Mouse (Mus musculus) liver, embryonic 14.5 days (tissue): ENCODE data around the gene Sox4.

ENCODE experiments used
- CTCF ChIP-seq: IDR thresholded peaks from 2 replicates; pipeline ENCODE4 v1.5.1; 2016; ENCODE audit warnings: antibody characterized with exemption, low read depth, control low read depth
- EP300 ChIP-seq: IDR thresholded peaks from 2 replicates; pipeline ENCODE4 v1.6.1; 2016; ENCODE audit warnings: antibody characterized with exemption, low read depth

- TF ChIP-seq CTCF (no peak), EP300 (no peak)
Observed at GRCm38 (mm10) chr13:28958211-28959067, 4.9 kb upstream of the Sox4 start.
